Mouse (Mus musculus): ENCODE measurements around the gene Trpc5.

The Trpc5 gene

DNA sequence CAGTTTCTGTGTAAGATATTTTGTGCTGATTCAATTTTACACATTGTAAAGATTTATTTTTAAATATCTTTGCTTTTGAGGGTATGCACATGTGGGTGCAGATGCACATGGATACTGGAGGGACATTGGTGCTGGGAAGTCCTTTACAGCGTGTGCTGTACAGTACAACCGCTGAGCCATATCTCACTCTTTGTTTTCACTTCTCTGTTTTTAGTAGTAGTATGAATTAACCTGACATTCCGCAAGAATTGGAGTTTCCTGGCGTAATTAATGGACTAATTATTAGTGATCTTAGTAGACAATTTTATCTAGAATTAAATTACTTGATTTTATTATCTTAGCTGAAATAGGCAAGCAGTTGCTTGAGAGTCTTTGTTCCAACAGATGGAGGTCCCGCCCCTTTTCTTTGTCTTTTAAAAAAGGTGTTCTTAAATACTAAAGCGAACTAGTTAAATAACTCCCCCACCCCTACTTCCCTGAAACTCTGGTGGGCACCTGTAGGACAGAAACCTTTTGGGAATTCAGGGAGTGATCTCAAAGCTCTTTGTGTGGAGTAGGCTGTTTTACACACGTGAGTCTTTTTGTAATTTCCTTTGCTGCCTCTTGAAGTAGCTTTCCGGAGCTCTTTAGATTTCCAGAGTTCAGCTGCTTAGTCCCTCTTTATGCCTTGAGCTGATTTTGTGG is 352.5 kb downstream of the Trpc5 start:
- DNase-seq = no peak
